Mouse (Mus musculus) hindbrain, embryonic 10.5 days (tissue): ENCODE measurements at regions not wholly inside any gene's neighbourhood (a gene's known extent, or its start where the extent isn't known, plus 50 kb on each side); places are given as distances from the start of the nearest gene placed in this dataset.

Experiments
- DNase-seq: peaks from one replicate; pipeline ENCODE4 v3.0.0-alpha.2; 2017; ENCODE audit warnings: low spot score
- H3K27ac ChIP-seq: fragments of 300-500 bp; sonication (generic); 2 replicates; pipeline ENCODE4 v1.5.1; 2016; ENCODE audit warnings: mild to moderate bottlenecking, moderate library complexity
- H3K27me3 ChIP-seq: fragments of 300-500 bp; sonication (generic); 2 replicates; pipeline ENCODE4 v1.6.1; 2016; ENCODE audit warnings: mild to moderate bottlenecking; ENCODE audit not compliant: poor library complexity, insufficient read depth, severe bottlenecking
- H3K36me3 ChIP-seq: fragments of 300-500 bp; sonication (generic); 2 replicates; pipeline ENCODE4 v1.6.1; 2016; ENCODE audit warnings: mild to moderate bottlenecking, moderate library complexity
- H3K4me1 ChIP-seq: fragments of 300-500 bp; sonication (generic); replicated peaks from 2 replicates; pipeline ENCODE4 v1.6.1; 2016; ENCODE audit warnings: mild to moderate bottlenecking
- H3K4me3 ChIP-seq: fragments of 300-500 bp; sonication (generic); 2 replicates; pipeline ENCODE4 v1.5.1; 2016; ENCODE audit warnings: mild to moderate bottlenecking, moderate library complexity
- H3K9me3 ChIP-seq: fragments of 300-500 bp; sonication (generic); 2 replicates; pipeline ENCODE4 v1.6.1; 2016; ENCODE audit warnings: mild to moderate bottlenecking, moderate library complexity
- WGBS: fragments of 180-500 bp; shearing (Covaris S2); methylation state at CpG from one replicate; pipeline ENCODE4 v1.1.7; 2016; 5-methylcytosine and 5-hydroxymethylcytosine counted together

- Histone ChIP-seq H3K9me3 (no peaks in the 10 kb centered on the region), H3K4me3 (no peak overlapping the region), H3K4me1 (no peaks in the 10 kb centered on the region), H3K27me3 (no peaks in the 10 kb centered on the region), H3K27ac (no peak overlapping the region), H3K36me3 (no peaks in the 10 kb centered on the region)
- no peak for DNase-seq
- 70% methylated on average over 2 of the region's 2 CpGs for WGBS
These were observed 54.9 kb upstream of the Basp1 start for GRCm38 (mm10) chr15:25468478-25468877.

GRCm38 (mm10) chr15:25469185-25469845 lies 55.8 kb upstream of the Basp1 start:
- H3K4me3 ChIP-seq, result no peak overlapping the region
- no peaks in the 10 kb centered on the region for H3K27me3 ChIP-seq
- H3K27ac ChIP-seq, result no peak overlapping the region
- H3K9me3 ChIP-seq, result no peaks in the 10 kb centered on the region
- WGBS, result 78% methylated on average over 16 of the region's 16 CpGs
- no peak for DNase-seq
- H3K4me1 ChIP-seq, result no peaks in the 10 kb centered on the region
- H3K36me3 ChIP-seq, result no peaks in the 10 kb centered on the region

DNA sequence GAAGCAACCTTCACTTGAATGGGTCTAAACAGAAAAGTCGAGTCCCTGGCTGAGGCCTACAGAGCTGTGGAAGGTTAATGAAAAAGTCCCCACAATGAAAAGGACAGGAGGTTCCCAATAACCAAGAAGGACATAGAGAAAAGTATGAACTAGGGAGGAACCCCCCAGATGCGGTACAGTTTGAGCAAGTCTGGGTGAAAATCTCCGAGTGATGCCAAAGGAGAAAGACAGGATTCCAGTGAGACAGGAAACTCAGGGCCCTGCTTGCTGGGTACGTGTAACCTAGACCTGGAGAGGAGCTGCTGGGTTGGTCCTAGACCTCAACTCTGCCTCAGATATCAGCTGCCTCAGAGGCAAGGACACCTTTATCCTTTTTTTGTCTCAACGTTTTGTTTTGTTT lies 57.8 kb upstream of the Basp1 start:
- Histone ChIP-seq H3K27me3 (no peaks in the 10 kb centered on the region), H3K4me3 (no peak overlapping the region), H3K9me3 (no peaks in the 10 kb centered on the region), H3K4me1 (no peaks in the 10 kb centered on the region), H3K27ac (no peak overlapping the region), H3K36me3 (no peaks in the 10 kb centered on the region)
- 83% methylated on average over 5 of the region's 5 CpGs for WGBS
- no peak for DNase-seq

DNA sequence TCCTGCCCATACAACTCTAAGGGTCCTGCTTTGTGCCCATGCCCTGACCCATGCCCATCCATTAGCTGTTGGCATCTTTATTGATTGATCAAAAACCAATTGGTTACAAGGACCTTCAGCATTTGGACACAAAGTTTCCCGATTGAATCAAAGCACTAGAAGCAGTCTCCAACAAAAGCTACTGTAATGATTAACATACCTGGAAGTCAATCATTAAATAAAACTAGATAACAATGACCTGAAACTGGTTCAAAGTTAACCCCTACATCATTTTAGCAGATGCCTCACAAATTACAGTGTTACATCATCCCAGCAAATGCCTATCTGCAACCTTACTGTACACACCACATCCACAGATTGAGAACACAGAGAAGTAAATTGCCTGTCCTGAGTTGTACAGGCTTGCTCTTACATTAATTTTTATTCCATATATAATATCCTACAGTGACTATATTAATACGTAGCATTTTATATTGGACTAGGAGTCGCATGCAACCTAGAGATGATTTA lies 59.7 kb upstream of the Basp1 start:
- Histone ChIP-seq H3K9me3 (no peaks in the 10 kb centered on the region), H3K36me3 (no peaks in the 10 kb centered on the region), H3K4me1 (no peaks in the 10 kb centered on the region), H3K27ac (no peak overlapping the region), H3K4me3 (no peak overlapping the region), H3K27me3 (no peaks in the 10 kb centered on the region)
- 90% methylated on average over 3 of the region's 3 CpGs for WGBS
- DNase-seq, result no peak

GRCm38 (mm10) chr15:25474096-25474495 lies 60.5 kb upstream of the Basp1 start:
- Histone ChIP-seq H3K36me3 (no peaks in the 10 kb centered on the region), H3K4me1 (no peaks in the 10 kb centered on the region), H3K9me3 (no peaks in the 10 kb centered on the region), H3K4me3 (no peak overlapping the region), H3K27me3 (no peaks in the 10 kb centered on the region), H3K27ac (no peak overlapping the region)
- WGBS, result 85% methylated on average over 3 of the region's 3 CpGs
- no peak for DNase-seq

DNA sequence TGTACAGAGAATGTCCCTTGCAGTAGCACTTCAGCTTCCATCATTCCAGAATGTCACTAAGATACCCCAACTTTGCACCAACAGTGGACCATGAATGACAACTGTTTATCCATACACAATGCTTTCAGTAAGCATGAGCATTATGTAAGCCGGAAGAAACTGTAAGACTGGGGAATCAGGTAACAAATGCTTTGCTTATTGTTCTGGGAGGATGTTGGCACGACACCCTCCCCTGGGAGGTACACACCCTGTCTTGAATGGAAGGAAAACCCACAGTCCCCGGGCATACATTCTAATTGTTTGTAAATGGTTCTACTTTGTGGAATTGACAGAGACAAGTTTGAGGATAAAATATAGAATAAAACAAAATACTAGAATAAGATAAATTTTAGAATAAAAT lies 69.0 kb upstream of the Basp1 start:
- H3K9me3 ChIP-seq, result no peaks in the 10 kb centered on the region
- no peaks in the 10 kb centered on the region for H3K27me3 ChIP-seq
- 81% methylated on average over 3 of the region's 3 CpGs for WGBS
- H3K4me3 ChIP-seq, result no peak overlapping the region
- H3K4me1 ChIP-seq, result peaks cover 10% of the 10 kb centered on the region; the same call in 1 of the 2 replicates
- H3K27ac ChIP-seq, result no peak overlapping the region
- DNase-seq, result no peak
- H3K36me3 ChIP-seq, result no peaks in the 10 kb centered on the region

GRCm38 (mm10) chr15:25485372-25485771 lies 71.8 kb upstream of the Basp1 start:
- no peaks in the 10 kb centered on the region for H3K36me3 ChIP-seq
- no peak overlapping the region for H3K4me3 ChIP-seq
- peaks cover 10% of the 10 kb centered on the region; the same call in 1 of the 2 replicates for H3K4me1 ChIP-seq
- H3K9me3 ChIP-seq, result no peaks in the 10 kb centered on the region
- no peaks in the 10 kb centered on the region for H3K27me3 ChIP-seq
- H3K27ac ChIP-seq, result no peak overlapping the region
- DNase-seq, result no peak
- 54% methylated on average over 9 of the region's 9 CpGs for WGBS

DNA sequence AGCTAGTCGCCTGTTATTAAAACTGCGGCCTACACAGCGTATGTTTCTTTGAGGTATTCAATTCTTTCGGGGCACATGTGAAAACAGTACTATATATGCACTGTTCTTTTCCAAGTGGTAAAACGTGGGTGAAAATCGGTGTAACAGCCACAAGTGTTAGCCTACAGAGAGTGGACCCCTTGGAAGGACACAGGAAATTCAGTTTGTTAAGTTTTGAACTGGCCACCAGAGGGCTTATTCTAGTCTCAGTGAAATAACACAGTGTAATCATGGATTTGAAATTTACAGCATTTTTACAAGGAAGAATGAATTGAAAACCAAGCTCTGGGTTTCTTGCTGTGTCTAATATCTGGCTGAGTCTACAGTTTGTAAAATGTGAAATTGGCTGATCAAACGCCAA lies 72.6 kb upstream of the Basp1 start:
- H3K9me3 ChIP-seq, result no peaks in the 10 kb centered on the region
- 84% methylated on average over 7 of the region's 7 CpGs for WGBS
- no peak overlapping the region for H3K4me3 ChIP-seq
- H3K27ac ChIP-seq, result peak overlapping the region; percentile 66; the same call in 1 of the 2 replicates
- no peaks in the 10 kb centered on the region for H3K36me3 ChIP-seq
- DNase-seq, result no peak
- H3K27me3 ChIP-seq, result no peaks in the 10 kb centered on the region
- peaks cover 10% of the 10 kb centered on the region; the same call in 1 of the 2 replicates for H3K4me1 ChIP-seq

- DNase-seq, result no peak
- Histone ChIP-seq H3K9me3 (no peaks in the 10 kb centered on the region), H3K27me3 (peaks cover 6% of the 10 kb centered on the region; the same call in 1 of the 2 replicates), H3K27ac (no peak overlapping the region), H3K36me3 (no peaks in the 10 kb centered on the region), H3K4me1 (peaks cover 20% of the 10 kb centered on the region; the same call in 1 of the 2 replicates), H3K4me3 (no peak overlapping the region)
- WGBS, result 84% methylated on average over 6 of the region's 6 CpGs
These were observed 76.2 kb upstream of the Basp1 start for GRCm38 (mm10) chr15:25489804-25490203.

DNA sequence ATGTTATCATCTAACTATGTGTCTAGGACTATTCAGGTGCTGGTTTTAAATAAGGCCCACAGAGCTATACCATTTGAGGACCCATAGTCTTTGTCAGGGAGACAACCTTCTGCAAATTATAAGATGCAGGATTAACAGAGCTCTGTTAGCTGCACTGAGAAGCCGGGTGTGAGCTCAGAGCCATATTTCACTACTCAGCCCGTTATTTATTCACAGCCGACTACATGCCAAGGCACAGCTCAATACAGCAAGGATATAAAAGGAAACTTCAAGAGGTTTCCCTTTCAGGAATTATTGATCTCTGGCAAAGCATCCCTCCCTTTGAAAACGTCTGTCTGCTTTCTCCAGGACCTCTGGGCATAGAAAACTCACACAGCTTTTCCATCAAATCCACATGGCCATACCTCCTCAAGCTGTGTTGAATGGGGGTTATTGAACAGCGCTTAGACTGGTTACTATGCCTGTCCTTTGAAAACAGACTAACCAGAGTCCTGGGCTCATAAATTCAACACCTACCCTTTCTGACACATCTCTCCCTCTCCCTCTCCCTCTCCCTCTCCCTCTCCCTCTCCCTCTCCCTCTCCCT lies 78.7 kb upstream of the Basp1 start:
- Histone ChIP-seq H3K36me3 (no peaks in the 10 kb centered on the region), H3K4me1 (peaks cover 19% of the 10 kb centered on the region), H3K9me3 (no peaks in the 10 kb centered on the region), H3K27ac (no peak overlapping the region), H3K27me3 (peaks cover 7% of the 10 kb centered on the region; the same call in 1 of the 2 replicates), H3K4me3 (no peak overlapping the region)
- no peak for DNase-seq
- WGBS, result 73% methylated on average over 5 of the region's 5 CpGs

GRCm38 (mm10) chr15:25494687-25495299 lies 81.2 kb upstream of the Basp1 start:
- Histone ChIP-seq H3K4me3 (no peak overlapping the region), H3K27ac (no peak overlapping the region), H3K27me3 (peaks cover 7% of the 10 kb centered on the region; the same call in 1 of the 2 replicates), H3K9me3 (no peaks in the 10 kb centered on the region), H3K36me3 (no peaks in the 10 kb centered on the region), H3K4me1 (peaks cover 21% of the 10 kb centered on the region)
- DNase-seq, result no peak
- WGBS, result 53% methylated on average over 8 of the region's 8 CpGs

GRCm38 (mm10) chr15:25495926-25496644 lies 82.5 kb upstream of the Basp1 start:
- no peaks in the 10 kb centered on the region for H3K9me3 ChIP-seq
- H3K4me1 ChIP-seq, result peaks cover 21% of the 10 kb centered on the region
- no peak overlapping the region for H3K4me3 ChIP-seq
- no peak for DNase-seq
- WGBS, result 61% methylated on average over 7 of the region's 7 CpGs
- H3K27ac ChIP-seq, result no peak overlapping the region
- H3K27me3 ChIP-seq, result peaks cover 7% of the 10 kb centered on the region; the same call in 1 of the 2 replicates
- H3K36me3 ChIP-seq, result no peaks in the 10 kb centered on the region
